In the genomic region with DNA sequence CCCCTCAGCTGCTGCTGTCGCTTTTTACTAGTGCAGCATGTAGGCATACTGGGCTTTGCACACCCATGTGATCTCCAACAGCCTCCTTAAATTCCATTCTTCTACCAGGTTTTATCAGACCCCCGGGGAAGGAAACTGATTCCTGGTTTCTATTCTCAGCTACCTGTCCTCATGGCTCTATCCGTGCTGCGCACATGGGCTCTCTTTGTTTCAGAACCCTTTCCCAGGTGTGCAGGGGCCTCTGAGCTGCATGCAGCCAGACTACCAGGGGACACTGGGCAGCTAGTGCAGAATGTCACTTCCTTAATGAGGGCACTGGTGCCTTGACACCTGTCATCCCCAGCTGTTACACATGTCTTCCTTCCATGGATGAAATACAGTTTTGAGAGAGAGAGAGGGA, we compare ENCODE assay signal across 15 mouse cellular contexts. TPM values are rescaled to one million over a fixed set of nuclear protein-coding genes. Genes with fewer than 3 reads are reported as not detected.
DNase-seq lines count a peak whose midpoint lies in the region; ATAC-seq and TF ChIP-seq lines count a peak whose summit lies in the region.
"Had no signal": no experiment of that assay in that cellular context is flagged by ENCODE, and none has a peak within 500 bp of the region (broad histone marks: within the 10 kb centered on the region; RNA-seq: fewer than 3 reads in every experiment).

No protein-coding gene starts in this region.

- no peaks in the 10 kb centered on the region for H3K36me3 ChIP-seq in lung, embryonic 14.5 days (ENCODE audit: insufficient read depth)
- peaks cover 16% of the 10 kb centered on the region for H3K36me3 ChIP-seq in hindbrain, embryonic 14.5 days (replicated peaks; ENCODE audit: control insufficient read depth, insufficient read depth)
- H3K36me3 ChIP-seq in midbrain, embryonic 13.5 days, result peaks cover 18% of the 10 kb centered on the region
- H3K36me3 ChIP-seq: liver, embryonic 13.5 days; stomach, embryonic 15.5 days had no signal

- H3K27me3 ChIP-seq in lung, embryonic 14.5 days (ENCODE audit: insufficient read depth, low read length), result no peaks in the 10 kb centered on the region
- H3K27me3 ChIP-seq in hindbrain, embryonic 14.5 days (ENCODE audit: control insufficient read depth, insufficient read depth, low read length), result no peaks in the 10 kb centered on the region
- H3K27me3 ChIP-seq in midbrain, embryonic 13.5 days, result peaks cover 9% of the 10 kb centered on the region; the same call in 1 of the 2 replicates
- H3K27me3 ChIP-seq: stomach, embryonic 15.5 days had no signal

- DNase-seq in lung, embryonic 14.5 days, result no peak
- DNase-seq in lung, postnatal 14 days, result no peak
- peak; percentile 55 for DNase-seq in hindbrain, embryonic 14.5 days (ENCODE audit: low spot score)
- no peak for DNase-seq in cerebellum, adult 9-10 months
- DNase-seq in embryo, embryonic 9.5 days (ENCODE audit: extremely low spot score), result no peak
- DNase-seq in gastrocnemius, postnatal 4 days (ENCODE audit: low spot score in 2 of 2), result no peak
- no peak for DNase-seq in layer of hippocampus, postnatal 14 days (ENCODE audit: low spot score in 2 of 2)
- DNase-seq: gastrocnemius, adult 2 months; kidney, postnatal 10 days; liver, embryonic 13.5 days; lung, postnatal 4 days; right cerebral cortex, postnatal 25 days had no signal

- no peak overlapping the region for H3K9ac ChIP-seq in lung, embryonic 14.5 days
- H3K9ac ChIP-seq in hindbrain, embryonic 14.5 days, result peak overlapping the region; percentile 32
- H3K9ac ChIP-seq in midbrain, embryonic 13.5 days (replicated peaks), result peak overlapping the region; percentile 48
- H3K9ac ChIP-seq: liver, embryonic 13.5 days; stomach, embryonic 15.5 days had no signal

- H3K4me3 ChIP-seq in lung, embryonic 14.5 days (ENCODE audit: low read depth, low read length), result no peak overlapping the region
- H3K4me3 ChIP-seq in hindbrain, embryonic 14.5 days (replicated peaks; ENCODE audit: low read length), result no peak overlapping the region
- H3K4me3 ChIP-seq in midbrain, embryonic 13.5 days (replicated peaks), result no peak overlapping the region
- H3K4me3 ChIP-seq: gastrocnemius, adult 2 months; liver, embryonic 13.5 days; stomach, embryonic 15.5 days had no signal

- 52% methylated on average over 4 of the region's 4 CpGs for WGBS in lung, embryonic 14.5 days
- 27% methylated on average over 4 of the region's 4 CpGs for WGBS in hindbrain, embryonic 14.5 days
- 38% methylated on average over 4 of the region's 4 CpGs for WGBS in midbrain, embryonic 13.5 days

- peaks cover 13% of the 10 kb centered on the region; the same call in 1 of the 2 replicates for H3K4me1 ChIP-seq in lung, embryonic 14.5 days (ENCODE audit: insufficient read depth)
- peaks cover 48% of the 10 kb centered on the region for H3K4me1 ChIP-seq in hindbrain, embryonic 14.5 days (replicated peaks; ENCODE audit: control insufficient read depth, insufficient read depth, low read length)
- peaks cover 72% of the 10 kb centered on the region for H3K4me1 ChIP-seq in midbrain, embryonic 13.5 days (replicated peaks)
- H3K4me1 ChIP-seq: liver, embryonic 13.5 days had no signal

- H3K27ac ChIP-seq in lung, embryonic 14.5 days (ENCODE audit: low read depth), result no peak overlapping the region
- peak overlapping the region; percentile 93 for H3K27ac ChIP-seq in hindbrain, embryonic 14.5 days
- peak overlapping the region; percentile 96 for H3K27ac ChIP-seq in midbrain, embryonic 13.5 days
- H3K27ac ChIP-seq: gastrocnemius, adult 2 months; liver, embryonic 13.5 days; stomach, embryonic 15.5 days had no signal

- H3K9me3 ChIP-seq in lung, embryonic 14.5 days (ENCODE audit: low read depth, low read length), result no peaks in the 10 kb centered on the region
- H3K9me3 ChIP-seq in hindbrain, embryonic 14.5 days (ENCODE audit: control insufficient read depth, low read length), result no peaks in the 10 kb centered on the region
- no peaks in the 10 kb centered on the region for H3K9me3 ChIP-seq in midbrain, embryonic 13.5 days
- H3K9me3 ChIP-seq: liver, embryonic 13.5 days; stomach, embryonic 15.5 days had no signal

- no peak overlapping the region for H3K4me2 ChIP-seq in lung, embryonic 14.5 days
- H3K4me2 ChIP-seq in hindbrain, embryonic 14.5 days (replicated peaks), result peak overlapping the region; percentile 20
- peak overlapping the region; percentile 33 for H3K4me2 ChIP-seq in midbrain, embryonic 13.5 days (replicated peaks)
- H3K4me2 ChIP-seq: heart, embryonic 11.5 days; liver, embryonic 13.5 days; stomach, embryonic 15.5 days had no signal

- ATAC-seq in lung, embryonic 14.5 days (ENCODE audit: insufficient read depth), result peak; percentile 13; the same call in 1 of the 2 replicates
- peak; percentile 44 for ATAC-seq in hindbrain, embryonic 14.5 days (ENCODE audit: low FRiP score)
- peak; percentile 57 for ATAC-seq in midbrain, embryonic 13.5 days

- TF ChIP-seq CTCF in lung, embryonic 14.5 days (IDR thresholded peaks at IDR 0.05; ENCODE audit: low read depth), result no peak

RNA-seq across cellular contexts. Expression of a gene that starts 41.0 kb away (rescaled TPM):
- 663 and 691 TPM in 2 replicates for polyA plus RNA-seq in lung, embryonic 14.5 days (2014; fragmentation: Nextera tagmentation; extraction: Ambion mirVana)
- polyA plus RNA-seq in hindbrain, embryonic 14.5 days (2014; fragmentation: Nextera tagmentation; extraction: Ambion mirVana), result 122 and 128 TPM in 2 replicates
- polyA plus RNA-seq in midbrain, embryonic 13.5 days (2015; fragmentation: Nextera tagmentation; extraction: Ambion mirVana), result 244 and 284 TPM in 2 replicates
- 100 to 1,000 TPM; 409 to 535 TPM for total RNA-seq in gastrocnemius, postnatal 4 days (2021)
- total RNA-seq in layer of hippocampus, postnatal 14 days (2021), result 10 to 100 TPM; 41.9 to 58.7 TPM

RNA-seq across cellular contexts. Expression of a gene that starts 44.8 kb away (rescaled TPM):
- polyA plus RNA-seq in lung, embryonic 14.5 days (2014; fragmentation: Nextera tagmentation; extraction: Ambion mirVana), result 1.2 and 2.0 TPM in 2 replicates
- 122 and 135 TPM in 2 replicates for polyA plus RNA-seq in hindbrain, embryonic 14.5 days (2014; fragmentation: Nextera tagmentation; extraction: Ambion mirVana)
- 102 and 106 TPM in 2 replicates for polyA plus RNA-seq in midbrain, embryonic 13.5 days (2015; fragmentation: Nextera tagmentation; extraction: Ambion mirVana)
- total RNA-seq in gastrocnemius, postnatal 4 days (2021), result 10 to 100 TPM in 1 of 2 experiments, 1 to 10 TPM in 1; 8.3 to 11.5 TPM
- total RNA-seq in layer of hippocampus, postnatal 14 days (2021), result 100 to 1,000 TPM; 125 to 131 TPM

Comparison
In these comparisons a context has a peak if more than half of its experiments do, and no peak if none do; other contexts are left out.
1. RNA of a gene that starts 44.8 kb away (polyA plus RNA-seq): 122 to 135 TPM in hindbrain, embryonic 14.5 days and 102 to 106 TPM in midbrain, embryonic 13.5 days; 1.2 to 2.0 TPM in lung, embryonic 14.5 days; every median in the first group is over 10 times any median in the second.
2. Peak in every context shown above with its lines, with median percentiles within 50 percentile points of each other: ATAC-seq.